Mouse (Mus musculus): ENCODE results near the gene Gbf1.
"Not testable (repeated sequence)": the region's sequence is repeated elsewhere in the genome, so short reads cannot be mapped to it uniquely, and the experiment has no call there.

- TF ChIP-seq GATA1 (IDR thresholded peaks at IDR 0.05; ENCODE audit: borderline replicate concordance, low read length); FLI1 (IDR thresholded peaks at IDR 0.05; ENCODE audit: low read length): not testable (repeated sequence)
Observed at GRCm38 (mm10) chr19:46167169-46167568, 14.9 kb downstream of the Gbf1 start.

Data from megakaryocyte, embryonic 14.5 days (primary cell).